Mouse (Mus musculus): ENCODE measurements at regions not wholly inside any gene's neighbourhood (a gene's known extent, or its start where the extent isn't known, plus 50 kb on each side); places are given as distances from the start of the nearest gene placed in this dataset.

- ATAC-seq (replicated peaks; ENCODE audit: insufficient number of reproducible peaks, low FRiP score, low TSS enrichment, low read depth), result no peak
- H3K9me3 ChIP-seq (replicated peaks; ENCODE audit: control insufficient read depth, low read length), result no peaks in the 10 kb centered on the region
- H3K36me3 ChIP-seq (replicated peaks; ENCODE audit: control insufficient read depth, insufficient read depth, low read depth, low read length), result no peaks in the 10 kb centered on the region
- H3K9ac ChIP-seq (replicated peaks; ENCODE audit: low read length), result no peak overlapping the region
- no peaks in the 10 kb centered on the region for H3K27me3 ChIP-seq (ENCODE audit: control insufficient read depth, insufficient read depth, low read length)
- DNase-seq (ENCODE audit: low spot score), result no peak
- H3K4me1 ChIP-seq (ENCODE audit: control insufficient read depth, insufficient read depth, low read length), result no peaks in the 10 kb centered on the region
- H3K27ac ChIP-seq (replicated peaks; ENCODE audit: low read depth, low read length), result no peak overlapping the region
- H3K4me3 ChIP-seq (ENCODE audit: low read depth, low read length), result no peak overlapping the region
- no peak overlapping the region for H3K4me2 ChIP-seq (ENCODE audit: low read depth, low read length)
- 84% methylated on average over 2 of the region's 2 CpGs for WGBS
These were observed 106.4 kb downstream of the Vapb start for GRCm38 (mm10) chr2:173843671-173844070.

GRCm38 (mm10) chr2:173844524-173844923 lies 107.2 kb downstream of the Vapb start:
- no peak for ATAC-seq (replicated peaks; ENCODE audit: insufficient number of reproducible peaks, low FRiP score, low TSS enrichment, low read depth)
- DNase-seq (ENCODE audit: low spot score), result no peak

GRCm38 (mm10) chr2:173845155-173846029 lies 108.1 kb downstream of the Vapb start:
- Histone ChIP-seq H3K36me3 (replicated peaks; ENCODE audit: control insufficient read depth, insufficient read depth, low read depth, low read length) (no peaks in the 10 kb centered on the region), H3K27me3 (ENCODE audit: control insufficient read depth, insufficient read depth, low read length) (no peaks in the 10 kb centered on the region), H3K4me2 (ENCODE audit: low read depth, low read length) (no peak overlapping the region), H3K4me1 (ENCODE audit: control insufficient read depth, insufficient read depth, low read length) (no peaks in the 10 kb centered on the region), H3K27ac (replicated peaks; ENCODE audit: low read depth, low read length) (0 out of 2 replicates have a peak overlapping the region, but pooled peaks have one; percentile 16), H3K4me3 (ENCODE audit: low read depth, low read length) (no peak overlapping the region), H3K9ac (replicated peaks; ENCODE audit: low read length) (no peak overlapping the region), H3K9me3 (replicated peaks; ENCODE audit: control insufficient read depth, low read length) (no peaks in the 10 kb centered on the region)
- 48% methylated on average over 14 of the region's 14 CpGs for WGBS
- ATAC-seq (replicated peaks; ENCODE audit: insufficient number of reproducible peaks, low FRiP score, low TSS enrichment, low read depth) (no peak), DNase-seq (ENCODE audit: low spot score) (peak; percentile 26)

More at GRCm38 (mm10) chr2:173844524-173844923, 107.2 kb downstream of the Vapb start:
- no peak overlapping the region for H3K4me3 ChIP-seq (ENCODE audit: low read depth, low read length)
- H3K27ac ChIP-seq (replicated peaks; ENCODE audit: low read depth, low read length), result no peak overlapping the region
- H3K4me1 ChIP-seq (ENCODE audit: control insufficient read depth, insufficient read depth, low read length), result no peaks in the 10 kb centered on the region
- no peak overlapping the region for H3K4me2 ChIP-seq (ENCODE audit: low read depth, low read length)
- no peaks in the 10 kb centered on the region for H3K9me3 ChIP-seq (replicated peaks; ENCODE audit: control insufficient read depth, low read length)
- WGBS, result 62% methylated on average over 3 of the region's 3 CpGs
- H3K27me3 ChIP-seq (ENCODE audit: control insufficient read depth, insufficient read depth, low read length), result no peaks in the 10 kb centered on the region
- no peaks in the 10 kb centered on the region for H3K36me3 ChIP-seq (replicated peaks; ENCODE audit: control insufficient read depth, insufficient read depth, low read depth, low read length)
- H3K9ac ChIP-seq (replicated peaks; ENCODE audit: low read length), result no peak overlapping the region

GRCm38 (mm10) chr2:173851054-173851453 lies 113.7 kb downstream of the Vapb start:
- Histone ChIP-seq H3K9ac (replicated peaks; ENCODE audit: low read length) (no peak overlapping the region), H3K27me3 (ENCODE audit: control insufficient read depth, insufficient read depth, low read length) (no peaks in the 10 kb centered on the region), H3K4me3 (ENCODE audit: low read depth, low read length) (no peak overlapping the region), H3K27ac (replicated peaks; ENCODE audit: low read depth, low read length) (no peak overlapping the region), H3K36me3 (replicated peaks; ENCODE audit: control insufficient read depth, insufficient read depth, low read depth, low read length) (no peaks in the 10 kb centered on the region), H3K4me2 (ENCODE audit: low read depth, low read length) (no peak overlapping the region), H3K4me1 (ENCODE audit: control insufficient read depth, insufficient read depth, low read length) (no peaks in the 10 kb centered on the region), H3K9me3 (replicated peaks; ENCODE audit: control insufficient read depth, low read length) (no peaks in the 10 kb centered on the region)
- no peak for DNase-seq (ENCODE audit: low spot score)
- ATAC-seq (replicated peaks; ENCODE audit: insufficient number of reproducible peaks, low FRiP score, low TSS enrichment, low read depth), result no peak
- WGBS, result 72% methylated on average over 4 of the region's 4 CpGs

- H3K9me3 ChIP-seq (replicated peaks; ENCODE audit: control insufficient read depth, low read length), result no peaks in the 10 kb centered on the region
- DNase-seq (ENCODE audit: low spot score) (no peak), ATAC-seq (replicated peaks; ENCODE audit: insufficient number of reproducible peaks, low FRiP score, low TSS enrichment, low read depth) (no peak)
- no peaks in the 10 kb centered on the region for H3K27me3 ChIP-seq (ENCODE audit: control insufficient read depth, insufficient read depth, low read length)
- H3K4me1 ChIP-seq (ENCODE audit: control insufficient read depth, insufficient read depth, low read length), result no peaks in the 10 kb centered on the region
- H3K27ac ChIP-seq (replicated peaks; ENCODE audit: low read depth, low read length), result no peak overlapping the region
- WGBS, result 69% methylated on average over 13 of the region's 13 CpGs
- no peak overlapping the region for H3K4me3 ChIP-seq (ENCODE audit: low read depth, low read length)
- H3K36me3 ChIP-seq (replicated peaks; ENCODE audit: control insufficient read depth, insufficient read depth, low read depth, low read length), result no peaks in the 10 kb centered on the region
- no peak overlapping the region for H3K4me2 ChIP-seq (ENCODE audit: low read depth, low read length)
- H3K9ac ChIP-seq (replicated peaks; ENCODE audit: low read length), result no peak overlapping the region
These were observed 116.9 kb downstream of the Vapb start for GRCm38 (mm10) chr2:173854172-173854723.

GRCm38 (mm10) chr2:173854846-173855245 lies 117.5 kb downstream of the Vapb start:
- Histone ChIP-seq H3K4me2 (ENCODE audit: low read depth, low read length) (no peak overlapping the region), H3K4me1 (ENCODE audit: control insufficient read depth, insufficient read depth, low read length) (no peaks in the 10 kb centered on the region), H3K9me3 (replicated peaks; ENCODE audit: control insufficient read depth, low read length) (no peaks in the 10 kb centered on the region), H3K27me3 (ENCODE audit: control insufficient read depth, insufficient read depth, low read length) (no peaks in the 10 kb centered on the region), H3K4me3 (ENCODE audit: low read depth, low read length) (no peak overlapping the region), H3K27ac (replicated peaks; ENCODE audit: low read depth, low read length) (no peak overlapping the region), H3K36me3 (replicated peaks; ENCODE audit: control insufficient read depth, insufficient read depth, low read depth, low read length) (no peaks in the 10 kb centered on the region), H3K9ac (replicated peaks; ENCODE audit: low read length) (no peak overlapping the region)
- no peak for DNase-seq (ENCODE audit: low spot score)
- 59% methylated on average over 7 of the region's 7 CpGs for WGBS
- no peak for ATAC-seq (replicated peaks; ENCODE audit: insufficient number of reproducible peaks, low FRiP score, low TSS enrichment, low read depth)

- H3K9ac ChIP-seq (replicated peaks; ENCODE audit: low read length), result no peak overlapping the region
- ATAC-seq (replicated peaks; ENCODE audit: insufficient number of reproducible peaks, low FRiP score, low TSS enrichment, low read depth), result no peak
- 77% methylated on average over 4 of the region's 4 CpGs for WGBS
These were observed 118.0 kb downstream of the Vapb start for GRCm38 (mm10) chr2:173855296-173855695.

GRCm38 (mm10) chr2:173857006-173857405 lies 119.7 kb downstream of the Vapb start:
- ATAC-seq (replicated peaks; ENCODE audit: insufficient number of reproducible peaks, low FRiP score, low TSS enrichment, low read depth), result no peak
- Histone ChIP-seq H3K27ac (replicated peaks; ENCODE audit: low read depth, low read length) (no peak overlapping the region), H3K4me2 (ENCODE audit: low read depth, low read length) (no peak overlapping the region), H3K4me1 (ENCODE audit: control insufficient read depth, insufficient read depth, low read length) (no peaks in the 10 kb centered on the region), H3K27me3 (ENCODE audit: control insufficient read depth, insufficient read depth, low read length) (no peaks in the 10 kb centered on the region), H3K36me3 (replicated peaks; ENCODE audit: control insufficient read depth, insufficient read depth, low read depth, low read length) (no peaks in the 10 kb centered on the region), H3K9me3 (replicated peaks; ENCODE audit: control insufficient read depth, low read length) (no peaks in the 10 kb centered on the region), H3K4me3 (ENCODE audit: low read depth, low read length) (no peak overlapping the region), H3K9ac (replicated peaks; ENCODE audit: low read length) (no peak overlapping the region)
- WGBS, result 87% methylated on average over 6 of the region's 6 CpGs
- no peak for DNase-seq (ENCODE audit: low spot score)

More at GRCm38 (mm10) chr2:173855296-173855695, 118.0 kb downstream of the Vapb start:
- Histone ChIP-seq H3K4me1 (ENCODE audit: control insufficient read depth, insufficient read depth, low read length) (no peaks in the 10 kb centered on the region), H3K27me3 (ENCODE audit: control insufficient read depth, insufficient read depth, low read length) (no peaks in the 10 kb centered on the region), H3K36me3 (replicated peaks; ENCODE audit: control insufficient read depth, insufficient read depth, low read depth, low read length) (no peaks in the 10 kb centered on the region), H3K9me3 (replicated peaks; ENCODE audit: control insufficient read depth, low read length) (no peaks in the 10 kb centered on the region), H3K4me3 (ENCODE audit: low read depth, low read length) (no peak overlapping the region), H3K27ac (replicated peaks; ENCODE audit: low read depth, low read length) (no peak overlapping the region), H3K4me2 (ENCODE audit: low read depth, low read length) (no peak overlapping the region)
- DNase-seq (ENCODE audit: low spot score), result no peak
